Mouse (Mus musculus) ES-Bruce4 (cell line): ENCODE data around the gene Nipal3. TPM values are rescaled to one million over a fixed set of nuclear protein-coding genes. Genes with fewer than 3 reads are reported as not detected.
A peak's percentile ranks its signal among the peaks of the same experiment; 100 is the strongest.

ENCODE experiments used
- H3K27ac ChIP-seq: 2 replicates; pipeline ENCODE4 v1.5.1; 2012; ENCODE audit warnings: low read length, inconsistent platforms; ENCODE audit not compliant: insufficient read depth
- H3K27me3 ChIP-seq: 2 replicates; pipeline ENCODE4 v1.6.1; 2012; ENCODE audit warnings: mild to moderate bottlenecking, low read length, inconsistent platforms; ENCODE audit not compliant: control insufficient read depth, poor library complexity, insufficient read depth, severe bottlenecking
- H3K36me3 ChIP-seq: 2 replicates; pipeline ENCODE4 v1.6.1; 2012; ENCODE audit warnings: inconsistent platforms, mild to moderate bottlenecking, low read length, moderate library complexity; ENCODE audit not compliant: control insufficient read depth, poor library complexity, insufficient read depth, severe bottlenecking
- H3K4me1 ChIP-seq: one replicate; pipeline ENCODE4 v1.8.1; 2011; ENCODE audit warnings: low read length; ENCODE audit not compliant: control insufficient read depth, insufficient read depth
- H3K4me3 ChIP-seq: 2 replicates; pipeline ENCODE4 v1.5.1; 2011; ENCODE audit warnings: low read depth, mild to moderate bottlenecking, low read length
- H3K9ac ChIP-seq: 2 replicates; pipeline ENCODE4 v1.6.1; 2012; ENCODE audit warnings: low read depth, mild to moderate bottlenecking, inconsistent platforms; ENCODE audit not compliant: poor library complexity, severe bottlenecking
- H3K9me3 ChIP-seq: replicated peaks from 2 replicates; pipeline ENCODE4 v1.6.1; 2012; ENCODE audit warnings: mild to moderate bottlenecking, low read length, inconsistent platforms; ENCODE audit not compliant: control insufficient read depth, poor library complexity, insufficient read depth, severe bottlenecking
- CTCF ChIP-seq: IDR thresholded peaks from one replicate; pipeline ENCODE4 v1.8.1; 2011; ENCODE audit warnings: low read depth, low read length
- EP300 ChIP-seq: IDR thresholded peaks from 2 replicates; pipeline ENCODE4 v1.6.1; 2011; ENCODE audit warnings: low read depth, low read length; ENCODE audit not compliant: insufficient read depth
- POLR2A ChIP-seq: IDR thresholded peaks from one replicate; pipeline ENCODE4 v1.8.1; 2011; ENCODE audit warnings: low read length; ENCODE audit not compliant: insufficient read depth
- polyA plus RNA-seq: library from polyadenylated mRNA; stranded (reverse); fragments of >200 nt; gene quantifications from 2 replicates; pipeline ENCODE4 v1.2.4, GENCODE M21; 2011; ENCODE audit warnings: low read depth; ENCODE audit not compliant: missing spikeins, insufficient read depth, insufficient read length

Gene Nipal3
- polyA plus RNA-seq, 1 experiment: 17.5 TPM

- Histone ChIP-seq H3K27me3 (no peaks in the 10 kb centered on the region), H3K4me3 (no peak overlapping the region), H3K36me3 (no peaks in the 10 kb centered on the region)
These were observed 25.6 kb upstream of the Nipal3 start for GRCm38 (mm10) chr4:135520421-135520820.

DNA sequence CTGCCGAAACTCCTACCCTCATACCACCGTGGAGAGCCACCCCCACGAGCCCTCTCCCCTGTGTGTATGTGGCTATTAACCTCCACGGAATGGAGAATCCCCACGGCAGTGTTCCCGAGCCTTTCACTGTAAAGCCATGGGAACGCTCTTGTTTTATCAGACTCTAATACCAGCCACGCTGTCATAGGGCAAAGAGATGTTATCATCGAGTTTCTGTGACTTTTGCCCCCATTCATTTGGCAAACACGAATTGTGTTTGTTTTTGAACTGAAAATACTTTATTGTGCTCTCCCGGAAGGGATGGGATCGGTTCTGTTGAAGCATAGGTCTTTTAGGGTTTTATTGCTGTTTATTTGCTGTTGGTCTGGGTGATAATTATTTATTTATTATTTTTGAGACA is 23.3 kb upstream of the Nipal3 start:
- no peak overlapping the region for H3K4me3 ChIP-seq
- TF ChIP-seq POLR2A (no peak), CTCF (no peak), EP300 (no peak)
- no peak overlapping the region for H3K27ac ChIP-seq
- no peak overlapping the region for H3K9ac ChIP-seq
- H3K36me3 ChIP-seq: no peaks in the 10 kb centered on the region
- H3K27me3 ChIP-seq: no peaks in the 10 kb centered on the region
- no peaks in the 10 kb centered on the region for H3K4me1 ChIP-seq
- H3K9me3 ChIP-seq: no peaks in the 10 kb centered on the region

More at GRCm38 (mm10) chr4:135520421-135520820, 25.6 kb upstream of the Nipal3 start:
- H3K27ac ChIP-seq: no peak overlapping the region
- H3K9ac ChIP-seq: no peak overlapping the region
- no peaks in the 10 kb centered on the region for H3K4me1 ChIP-seq
- TF ChIP-seq POLR2A (no peak), EP300 (no peak), CTCF (no peak)
- no peaks in the 10 kb centered on the region for H3K9me3 ChIP-seq

GRCm38 (mm10) chr4:135516351-135517316 is 21.8 kb upstream of the Nipal3 start:
- Histone ChIP-seq H3K9ac (no peak overlapping the region), H3K27ac (no peak overlapping the region), H3K36me3 (no peaks in the 10 kb centered on the region), H3K27me3 (no peaks in the 10 kb centered on the region), H3K4me1 (no peaks in the 10 kb centered on the region), H3K9me3 (no peaks in the 10 kb centered on the region), H3K4me3 (no peak overlapping the region)
- TF ChIP-seq CTCF: peak; percentile 94
- TF ChIP-seq POLR2A: no peak

GRCm38 (mm10) chr4:135514925-135515324 is 20.1 kb upstream of the Nipal3 start:
- Histone ChIP-seq H3K4me1 (no peaks in the 10 kb centered on the region), H3K9ac (no peak overlapping the region), H3K36me3 (no peaks in the 10 kb centered on the region), H3K27ac (no peak overlapping the region), H3K9me3 (no peaks in the 10 kb centered on the region), H3K27me3 (no peaks in the 10 kb centered on the region), H3K4me3 (no peak overlapping the region)
- no peak for TF ChIP-seq POLR2A
- no peak for TF ChIP-seq EP300
- TF ChIP-seq CTCF: no peak

DNA sequence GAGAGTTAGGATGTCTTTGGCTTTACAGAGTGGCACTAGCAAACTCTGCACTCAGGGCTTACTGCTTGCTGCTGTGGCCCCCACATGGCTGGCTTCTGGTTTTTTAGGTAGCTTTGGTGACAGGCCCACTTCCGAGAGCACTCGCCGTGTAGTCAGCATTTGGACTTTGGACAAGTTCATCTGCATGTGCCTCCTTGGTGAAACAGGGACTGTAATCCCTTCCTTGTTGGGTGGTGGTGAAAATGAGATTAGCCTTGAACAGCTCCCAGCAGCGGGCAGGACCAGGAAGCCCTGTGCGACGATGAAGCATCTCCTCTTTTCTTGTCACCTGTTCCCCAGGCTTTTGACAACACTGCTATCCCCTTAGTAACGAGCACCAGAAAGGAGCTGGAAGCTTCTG is 19.0 kb upstream of the Nipal3 start:
- no peaks in the 10 kb centered on the region for H3K9me3 ChIP-seq
- no peak overlapping the region for H3K9ac ChIP-seq
- no peaks in the 10 kb centered on the region for H3K27me3 ChIP-seq
- no peak for TF ChIP-seq CTCF
- TF ChIP-seq POLR2A: no peak
- no peak for TF ChIP-seq EP300
- no peaks in the 10 kb centered on the region for H3K4me1 ChIP-seq
- H3K4me3 ChIP-seq: no peak overlapping the region
- no peaks in the 10 kb centered on the region for H3K36me3 ChIP-seq
- no peak overlapping the region for H3K27ac ChIP-seq

GRCm38 (mm10) chr4:135509515-135509914 is 14.7 kb upstream of the Nipal3 start:
- 0 out of 2 replicates have a peak overlapping the region, but pooled peaks have one; percentile 7 for H3K9ac ChIP-seq
- no peaks in the 10 kb centered on the region for H3K36me3 ChIP-seq
- H3K9me3 ChIP-seq: no peaks in the 10 kb centered on the region
- H3K27ac ChIP-seq: no peak overlapping the region
- TF ChIP-seq EP300 (no peak), POLR2A (no peak), CTCF (no peak)
- no peak overlapping the region for H3K4me3 ChIP-seq
- H3K27me3 ChIP-seq: no peaks in the 10 kb centered on the region
- H3K4me1 ChIP-seq: peaks cover 3% of the 10 kb centered on the region
